Mouse (Mus musculus): ENCODE measurements at regions not wholly inside any gene's neighbourhood (a gene's known extent, or its start where the extent isn't known, plus 50 kb on each side); places are given as distances from the start of the nearest gene placed in this dataset.

- TF ChIP-seq POLR2A (IDR thresholded peaks at IDR 0.05; ENCODE audit: insufficient read depth, low read length) (no peak), CTCF (IDR thresholded peaks at IDR 0.05; ENCODE audit: low read depth, low read length) (no peak)
These were observed 922.7 kb downstream of the Pla2g4a start for GRCm38 (mm10) chr1:149038188-149038967.
